Mouse (Mus musculus): ENCODE data around the gene Lpar1. TPM values are rescaled to one million over a fixed set of nuclear protein-coding genes. Genes with fewer than 3 reads are reported as not detected.

Gene Lpar1
- polyA plus RNA-seq, 2 experiments = 90.8 to 161 TPM

- no peaks in the 10 kb centered on the region for H3K27me3 ChIP-seq (ENCODE audit: control insufficient read depth, insufficient read depth, low read length)
- H3K36me3 ChIP-seq (ENCODE audit: control insufficient read depth, insufficient read depth, low read length) = no peaks in the 10 kb centered on the region; the same call in 1 of the 2 replicates
- H3K9ac ChIP-seq (ENCODE audit: low read depth, low read length, severe bottlenecking) = no peak overlapping the region
- no peaks in the 10 kb centered on the region for H3K9me3 ChIP-seq (ENCODE audit: control insufficient read depth, low read length)
- DNase-seq (ENCODE audit: low spot score) = peak; percentile 63
- no peak overlapping the region for H3K4me3 ChIP-seq (replicated peaks; ENCODE audit: low read length)
- H3K4me1 ChIP-seq (ENCODE audit: control insufficient read depth, insufficient read depth, low read length) = peaks cover 37% of the 10 kb centered on the region
- no peak overlapping the region for H3K27ac ChIP-seq (replicated peaks; ENCODE audit: low read depth, low read length)
- TF ChIP-seq POLR2A (IDR thresholded peaks at IDR 0.05; ENCODE audit: borderline replicate concordance, extremely low read depth, insufficient read depth, insufficient read length) = no peak
- 39% methylated on average over 5 of the region's 5 CpGs for WGBS
- ATAC-seq (ENCODE audit: low FRiP score, low read depth) = no peak
- H3K4me2 ChIP-seq (replicated peaks; ENCODE audit: low read depth, low read length, severe bottlenecking) = no peak overlapping the region
These were observed 37.5 kb downstream of the Lpar1 start for GRCm38 (mm10) chr4:58516221-58516620.

GRCm38 (mm10) chr4:58511554-58511953 lies 42.1 kb downstream of the Lpar1 start:
- no peaks in the 10 kb centered on the region for H3K27me3 ChIP-seq (ENCODE audit: control insufficient read depth, insufficient read depth, low read length)
- no peak for TF ChIP-seq POLR2A (IDR thresholded peaks at IDR 0.05; ENCODE audit: borderline replicate concordance, extremely low read depth, insufficient read depth, insufficient read length)
- no peak overlapping the region for H3K9ac ChIP-seq (ENCODE audit: low read depth, low read length, severe bottlenecking)
- no peak for ATAC-seq (ENCODE audit: low FRiP score, low read depth)
- H3K27ac ChIP-seq (replicated peaks; ENCODE audit: low read depth, low read length) = no peak overlapping the region
- no peak for DNase-seq (ENCODE audit: low spot score)
- H3K4me3 ChIP-seq (replicated peaks; ENCODE audit: low read length) = no peak overlapping the region
- no peaks in the 10 kb centered on the region for H3K36me3 ChIP-seq (ENCODE audit: control insufficient read depth, insufficient read depth, low read length)
- H3K4me2 ChIP-seq (replicated peaks; ENCODE audit: low read depth, low read length, severe bottlenecking) = no peak overlapping the region
- 80% methylated on average over 3 of the region's 3 CpGs for WGBS
- peaks cover 17% of the 10 kb centered on the region for H3K4me1 ChIP-seq (ENCODE audit: control insufficient read depth, insufficient read depth, low read length)
- H3K9me3 ChIP-seq (ENCODE audit: control insufficient read depth, low read length) = no peaks in the 10 kb centered on the region

- no peak for TF ChIP-seq POLR2A (IDR thresholded peaks at IDR 0.05; ENCODE audit: borderline replicate concordance, extremely low read depth, insufficient read depth, insufficient read length)
- DNase-seq (ENCODE audit: low spot score) (no peak), ATAC-seq (ENCODE audit: low FRiP score, low read depth) (no peak)
- no peaks in the 10 kb centered on the region for H3K9me3 ChIP-seq (ENCODE audit: control insufficient read depth, low read length)
- 0 out of 2 replicates have a peak overlapping the region, but pooled peaks have one; percentile 1 for H3K27ac ChIP-seq (replicated peaks; ENCODE audit: low read depth, low read length)
- peaks cover 12% of the 10 kb centered on the region for H3K36me3 ChIP-seq (ENCODE audit: control insufficient read depth, insufficient read depth, low read length)
- H3K27me3 ChIP-seq (ENCODE audit: control insufficient read depth, insufficient read depth, low read length) = no peaks in the 10 kb centered on the region
- H3K4me1 ChIP-seq (ENCODE audit: control insufficient read depth, insufficient read depth, low read length) = peaks cover 25% of the 10 kb centered on the region
- no peak overlapping the region for H3K4me2 ChIP-seq (replicated peaks; ENCODE audit: low read depth, low read length, severe bottlenecking)
- H3K4me3 ChIP-seq (replicated peaks; ENCODE audit: low read length) = no peak overlapping the region
- WGBS = 52% methylated on average over 7 of the region's 7 CpGs
- H3K9ac ChIP-seq (ENCODE audit: low read depth, low read length, severe bottlenecking) = no peak overlapping the region
These were observed 44.9 kb downstream of the Lpar1 start for GRCm38 (mm10) chr4:58508833-58509232.

GRCm38 (mm10) chr4:58507536-58507935 lies 46.2 kb downstream of the Lpar1 start:
- H3K27ac ChIP-seq (replicated peaks; ENCODE audit: low read depth, low read length) = no peak overlapping the region
- no peak for ATAC-seq (ENCODE audit: low FRiP score, low read depth)
- DNase-seq (ENCODE audit: low spot score) = no peak
- no peaks in the 10 kb centered on the region for H3K27me3 ChIP-seq (ENCODE audit: control insufficient read depth, insufficient read depth, low read length)
- peaks cover 24% of the 10 kb centered on the region for H3K36me3 ChIP-seq (ENCODE audit: control insufficient read depth, insufficient read depth, low read length)
- H3K4me1 ChIP-seq (ENCODE audit: control insufficient read depth, insufficient read depth, low read length) = peaks cover 25% of the 10 kb centered on the region
- H3K4me3 ChIP-seq (replicated peaks; ENCODE audit: low read length) = no peak overlapping the region
- H3K9me3 ChIP-seq (ENCODE audit: control insufficient read depth, low read length) = no peaks in the 10 kb centered on the region
- no peak for TF ChIP-seq POLR2A (IDR thresholded peaks at IDR 0.05; ENCODE audit: borderline replicate concordance, extremely low read depth, insufficient read depth, insufficient read length)
- no peak overlapping the region for H3K9ac ChIP-seq (ENCODE audit: low read depth, low read length, severe bottlenecking)
- H3K4me2 ChIP-seq (replicated peaks; ENCODE audit: low read depth, low read length, severe bottlenecking) = no peak overlapping the region
- 83% methylated on average over 6 of the region's 6 CpGs for WGBS

- Histone ChIP-seq H3K4me1 (ENCODE audit: control insufficient read depth, insufficient read depth, low read length) (peaks cover 28% of the 10 kb centered on the region), H3K4me3 (replicated peaks; ENCODE audit: low read length) (no peak overlapping the region), H3K9me3 (ENCODE audit: control insufficient read depth, low read length) (no peaks in the 10 kb centered on the region), H3K36me3 (ENCODE audit: control insufficient read depth, insufficient read depth, low read length) (peaks cover 24% of the 10 kb centered on the region), H3K9ac (ENCODE audit: low read depth, low read length, severe bottlenecking) (no peak overlapping the region), H3K27ac (replicated peaks; ENCODE audit: low read depth, low read length) (no peak overlapping the region), H3K27me3 (ENCODE audit: control insufficient read depth, insufficient read depth, low read length) (no peaks in the 10 kb centered on the region), H3K4me2 (replicated peaks; ENCODE audit: low read depth, low read length, severe bottlenecking) (no peak overlapping the region)
- WGBS = 83% methylated on average over 4 of the region's 4 CpGs
- DNase-seq (ENCODE audit: low spot score) (no peak), ATAC-seq (ENCODE audit: low FRiP score, low read depth) (no peak)
- TF ChIP-seq POLR2A (IDR thresholded peaks at IDR 0.05; ENCODE audit: borderline replicate concordance, extremely low read depth, insufficient read depth, insufficient read length) = no peak
These were observed 46.9 kb downstream of the Lpar1 start for GRCm38 (mm10) chr4:58506539-58507527.
